Mouse (Mus musculus) ovary, postnatal 36 days (tissue): Measurements from ENCODE around the gene Atrnl1.
"Not testable (repeated sequence)": the region's sequence is repeated elsewhere in the genome, so short reads cannot be mapped to it uniquely, and the experiment has no call there.

Experiments used
- DNase-seq: peaks from one replicate; pipeline ENCODE4 v3.0.0; 2022; ENCODE audit warnings: low spot score, mixed read lengths

Atrnl1 gene

GRCm38 (mm10) chr19:58033241-58033640, 422.4 kb downstream of the Atrnl1 start:
- no peak for DNase-seq

- no peak for DNase-seq
Observed at GRCm38 (mm10) chr19:58036166-58036565, 425.3 kb downstream of the Atrnl1 start.

- DNase-seq: no peak
Observed at GRCm38 (mm10) chr19:58043120-58043519, 432.3 kb downstream of the Atrnl1 start.

GRCm38 (mm10) chr19:58043550-58043949, 432.7 kb downstream of the Atrnl1 start:
- no peak for DNase-seq

GRCm38 (mm10) chr19:58044816-58045215, 434.0 kb downstream of the Atrnl1 start:
- DNase-seq: no peak

- no peak for DNase-seq
Observed at GRCm38 (mm10) chr19:58046656-58047055, 435.8 kb downstream of the Atrnl1 start.

GRCm38 (mm10) chr19:58050410-58050809, 439.6 kb downstream of the Atrnl1 start:
- not testable (repeated sequence) for DNase-seq

- DNase-seq: no peak
Observed at GRCm38 (mm10) chr19:58050986-58051385, 440.2 kb downstream of the Atrnl1 start.

- DNase-seq: no peak
Observed at GRCm38 (mm10) chr19:58051905-58052304, 441.1 kb downstream of the Atrnl1 start.

GRCm38 (mm10) chr19:58052444-58053135, 441.8 kb downstream of the Atrnl1 start:
- DNase-seq: no peak

GRCm38 (mm10) chr19:58059719-58060118, 448.9 kb downstream of the Atrnl1 start:
- no peak for DNase-seq

GRCm38 (mm10) chr19:58060199-58060853, 449.5 kb downstream of the Atrnl1 start:
- DNase-seq: no peak

- DNase-seq: no peak
Observed at GRCm38 (mm10) chr19:58060854-58061358, 450.1 kb downstream of the Atrnl1 start.

- no peak for DNase-seq
Observed at GRCm38 (mm10) chr19:58061933-58062332, 451.1 kb downstream of the Atrnl1 start.

GRCm38 (mm10) chr19:58063541-58063940, 452.7 kb downstream of the Atrnl1 start:
- no peak for DNase-seq

- peak; percentile 12 for DNase-seq
Observed at GRCm38 (mm10) chr19:58064116-58065000, 453.5 kb downstream of the Atrnl1 start.

GRCm38 (mm10) chr19:58065001-58065314, 454.1 kb downstream of the Atrnl1 start:
- DNase-seq: no peak

GRCm38 (mm10) chr19:58065514-58065913, 454.7 kb downstream of the Atrnl1 start:
- no peak for DNase-seq

- DNase-seq: no peak
Observed at GRCm38 (mm10) chr19:58068114-58068513, 457.3 kb downstream of the Atrnl1 start.

- no peak for DNase-seq
Observed at GRCm38 (mm10) chr19:58068958-58069357, 458.1 kb downstream of the Atrnl1 start.

GRCm38 (mm10) chr19:58072404-58072803, 461.6 kb downstream of the Atrnl1 start:
- DNase-seq: no peak

- no peak for DNase-seq
Observed at GRCm38 (mm10) chr19:58072846-58073245, 462.0 kb downstream of the Atrnl1 start.

GRCm38 (mm10) chr19:58075252-58075651, 464.4 kb downstream of the Atrnl1 start:
- DNase-seq: no peak
